Mouse (Mus musculus): ENCODE results near the gene Hspa1l. TPM values are rescaled to one million over a fixed set of nuclear protein-coding genes. Genes with fewer than 3 reads are reported as not detected.
"Not testable (repeated sequence)": the region's sequence is repeated elsewhere in the genome, so short reads cannot be mapped to it uniquely, and the experiment has no call there.

Hspa1l gene
- polyA plus RNA-seq, 1 experiment from 2014 or later, result 0.53 TPM

- Histone ChIP-seq H3K27me3 (replicated peaks; ENCODE audit: control insufficient read depth, insufficient read depth, low read length) (no peaks in the 10 kb centered on the region), H3K9ac (ENCODE audit: low read length) (no peak overlapping the region), H3K36me3 (ENCODE audit: control insufficient read depth, insufficient read depth, low read length) (peaks cover 26% of the 10 kb centered on the region; the same call in 1 of the 2 replicates), H3K4me2 (ENCODE audit: low read length) (no peak overlapping the region), H3K27ac (ENCODE audit: low read depth) (no peak overlapping the region), H3K4me1 (replicated peaks; ENCODE audit: control insufficient read depth, insufficient read depth, low read length) (peaks cover 11% of the 10 kb centered on the region), H3K9me3 (ENCODE audit: control insufficient read depth, low read length) (no peaks in the 10 kb centered on the region), H3K4me3 (ENCODE audit: low read depth, low read length) (no peak overlapping the region)
- DNase-seq (ENCODE audit: low spot score) (no peak), ATAC-seq (replicated peaks; ENCODE audit: low FRiP score, low TSS enrichment, low read depth) (no peak)
Observed at GRCm38 (mm10) chr17:34994751-34995150, 22.2 kb downstream of the Hspa1l start.

GRCm38 (mm10) chr17:34995192-34995591, 22.7 kb downstream of the Hspa1l start:
- H3K4me2 ChIP-seq (ENCODE audit: low read length); H3K4me3 ChIP-seq (ENCODE audit: low read depth, low read length); ATAC-seq (replicated peaks; ENCODE audit: low FRiP score, low TSS enrichment, low read depth); H3K9ac ChIP-seq (ENCODE audit: low read length); H3K9me3 ChIP-seq (ENCODE audit: control insufficient read depth, low read length); H3K27ac ChIP-seq (ENCODE audit: low read depth); H3K27me3 ChIP-seq (replicated peaks; ENCODE audit: control insufficient read depth, insufficient read depth, low read length); DNase-seq (ENCODE audit: low spot score): not testable (repeated sequence)
- 92% methylated on average over 4 of the region's 4 CpGs for WGBS
- Histone ChIP-seq H3K36me3 (ENCODE audit: control insufficient read depth, insufficient read depth, low read length) (peaks cover 24% of the 10 kb centered on the region; the same call in 1 of the 2 replicates), H3K4me1 (replicated peaks; ENCODE audit: control insufficient read depth, insufficient read depth, low read length) (peaks cover 14% of the 10 kb centered on the region)

GRCm38 (mm10) chr17:34995927-34996326, 23.4 kb downstream of the Hspa1l start:
- Histone ChIP-seq H3K36me3 (ENCODE audit: control insufficient read depth, insufficient read depth, low read length) (peaks cover 18% of the 10 kb centered on the region; the same call in 1 of the 2 replicates), H3K4me1 (replicated peaks; ENCODE audit: control insufficient read depth, insufficient read depth, low read length) (peaks cover 14% of the 10 kb centered on the region)
- not testable (repeated sequence) for H3K9ac ChIP-seq (ENCODE audit: low read length); H3K27me3 ChIP-seq (replicated peaks; ENCODE audit: control insufficient read depth, insufficient read depth, low read length); H3K27ac ChIP-seq (ENCODE audit: low read depth); DNase-seq (ENCODE audit: low spot score); H3K9me3 ChIP-seq (ENCODE audit: control insufficient read depth, low read length); H3K4me2 ChIP-seq (ENCODE audit: low read length); ATAC-seq (replicated peaks; ENCODE audit: low FRiP score, low TSS enrichment, low read depth); H3K4me3 ChIP-seq (ENCODE audit: low read depth, low read length)
- WGBS, result 100% methylated on average over 4 of the region's 4 CpGs

- WGBS, result 85% methylated on average over 12 of the region's 14 CpGs
- 0 out of 2 replicates have a peak overlapping the region, but pooled peaks have one; percentile 15 for H3K4me2 ChIP-seq (ENCODE audit: low read length)
- no peak overlapping the region for H3K27ac ChIP-seq (ENCODE audit: low read depth)
- ATAC-seq (replicated peaks; ENCODE audit: low FRiP score, low TSS enrichment, low read depth) (no peak), DNase-seq (ENCODE audit: low spot score) (no peak)
- no peak overlapping the region for H3K9ac ChIP-seq (ENCODE audit: low read length)
- peaks cover 14% of the 10 kb centered on the region for H3K4me1 ChIP-seq (replicated peaks; ENCODE audit: control insufficient read depth, insufficient read depth, low read length)
- H3K9me3 ChIP-seq (ENCODE audit: control insufficient read depth, low read length), result no peaks in the 10 kb centered on the region
- no peak overlapping the region for H3K4me3 ChIP-seq (ENCODE audit: low read depth, low read length)
- peaks cover 13% of the 10 kb centered on the region; the same call in 1 of the 2 replicates for H3K36me3 ChIP-seq (ENCODE audit: control insufficient read depth, insufficient read depth, low read length)
- no peaks in the 10 kb centered on the region for H3K27me3 ChIP-seq (replicated peaks; ENCODE audit: control insufficient read depth, insufficient read depth, low read length)
Observed at GRCm38 (mm10) chr17:34996411-34997141, 24.1 kb downstream of the Hspa1l start.

GRCm38 (mm10) chr17:34997142-34997483, 24.6 kb downstream of the Hspa1l start:
- Histone ChIP-seq H3K27me3 (replicated peaks; ENCODE audit: control insufficient read depth, insufficient read depth, low read length) (no peaks in the 10 kb centered on the region), H3K4me3 (ENCODE audit: low read depth, low read length) (no peak overlapping the region), H3K9me3 (ENCODE audit: control insufficient read depth, low read length) (no peaks in the 10 kb centered on the region), H3K4me2 (ENCODE audit: low read length) (0 out of 2 replicates have a peak overlapping the region, but pooled peaks have one; percentile 15), H3K27ac (ENCODE audit: low read depth) (no peak overlapping the region), H3K4me1 (replicated peaks; ENCODE audit: control insufficient read depth, insufficient read depth, low read length) (peaks cover 15% of the 10 kb centered on the region), H3K36me3 (ENCODE audit: control insufficient read depth, insufficient read depth, low read length) (peaks cover 13% of the 10 kb centered on the region; the same call in 1 of the 2 replicates), H3K9ac (ENCODE audit: low read length) (no peak overlapping the region)
- 83% methylated on average over 5 of the region's 5 CpGs for WGBS
- ATAC-seq (replicated peaks; ENCODE audit: low FRiP score, low TSS enrichment, low read depth) (no peak), DNase-seq (ENCODE audit: low spot score) (no peak)

- Histone ChIP-seq H3K27me3 (replicated peaks; ENCODE audit: control insufficient read depth, insufficient read depth, low read length) (no peaks in the 10 kb centered on the region), H3K4me1 (replicated peaks; ENCODE audit: control insufficient read depth, insufficient read depth, low read length) (peaks cover 29% of the 10 kb centered on the region), H3K4me2 (ENCODE audit: low read length) (peak overlapping the region; percentile 90), H3K9me3 (ENCODE audit: control insufficient read depth, low read length) (no peaks in the 10 kb centered on the region), H3K4me3 (ENCODE audit: low read depth, low read length) (peak overlapping the region; percentile 32; the same call in 1 of the 2 replicates), H3K27ac (ENCODE audit: low read depth) (no peak overlapping the region), H3K9ac (ENCODE audit: low read length) (no peak overlapping the region), H3K36me3 (ENCODE audit: control insufficient read depth, insufficient read depth, low read length) (peaks cover 13% of the 10 kb centered on the region; the same call in 1 of the 2 replicates)
- 94% methylated on average over 15 of the region's 15 CpGs for WGBS
- no peak for ATAC-seq (replicated peaks; ENCODE audit: low FRiP score, low TSS enrichment, low read depth)
- DNase-seq (ENCODE audit: low spot score), result no peak
Observed at GRCm38 (mm10) chr17:34998526-34999430, 26.3 kb downstream of the Hspa1l start.

GRCm38 (mm10) chr17:34999871-35000716, 27.6 kb downstream of the Hspa1l start:
- Histone ChIP-seq H3K9ac (ENCODE audit: low read length) (peak overlapping the region; percentile 92), H3K27ac (ENCODE audit: low read depth) (peak overlapping the region; percentile 92), H3K4me3 (ENCODE audit: low read depth, low read length) (peak overlapping the region; percentile 87), H3K4me1 (replicated peaks; ENCODE audit: control insufficient read depth, insufficient read depth, low read length) (peaks cover 29% of the 10 kb centered on the region), H3K4me2 (ENCODE audit: low read length) (peak overlapping the region; percentile 90), H3K36me3 (ENCODE audit: control insufficient read depth, insufficient read depth, low read length) (peaks cover 25% of the 10 kb centered on the region)
- ATAC-seq (replicated peaks; ENCODE audit: low FRiP score, low TSS enrichment, low read depth); H3K9me3 ChIP-seq (ENCODE audit: control insufficient read depth, low read length); H3K27me3 ChIP-seq (replicated peaks; ENCODE audit: control insufficient read depth, insufficient read depth, low read length): not testable (repeated sequence)
- peak; percentile 75 for DNase-seq (ENCODE audit: low spot score)
- 16% methylated on average over 29 of the region's 32 CpGs for WGBS

Measured in intestine, embryonic 14.5 days (tissue).